Mouse (Mus musculus) bone marrow macrophage, adult 2 months (primary cell): Measurements from ENCODE around the gene Stat6.

ENCODE experiments used
- CTCF ChIP-seq: IDR thresholded peaks from 2 replicates; pipeline ENCODE4 v1.5.1; 2012; ENCODE audit warnings: low read depth, mild to moderate bottlenecking, low read length, moderate library complexity
- POLR2A ChIP-seq: IDR thresholded peaks from 2 replicates; pipeline ENCODE4 v1.6.1; 2012; ENCODE audit warnings: mild to moderate bottlenecking, low read depth, low read length, borderline replicate concordance

GRCm38 (mm10) chr10:127598607-127599006 is 44.2 kb upstream of the Stat6 start:
- TF ChIP-seq CTCF, result no peak
- TF ChIP-seq POLR2A, result no peak
